Mouse (Mus musculus) brain, embryonic 14.5 days (tissue): ENCODE data around the gene Olfr419. TPM values are rescaled to one million over a fixed set of nuclear protein-coding genes. Genes with fewer than 3 reads are reported as not detected.

Source experiments
- DNase-seq: peaks from one replicate; pipeline ENCODE4 v3.0.0-alpha.2; 2011; ENCODE audit warnings: low read depth
- CTCF ChIP-seq: fragments of 200-500 bp; IDR thresholded peaks from 2 replicates; pipeline ENCODE4 v1.5.1; 2012; ENCODE audit warnings: inconsistent platforms, mild to moderate bottlenecking, moderate library complexity, borderline replicate concordance; ENCODE audit not compliant: insufficient read depth, insufficient read length; ENCODE audit errors: extremely low read depth
- POLR2A ChIP-seq: fragments of 200-500 bp; IDR thresholded peaks from 2 replicates; pipeline ENCODE4 v1.6.1; 2012; ENCODE audit warnings: mild to moderate bottlenecking, inconsistent platforms, borderline replicate concordance; ENCODE audit not compliant: poor library complexity, insufficient read depth, insufficient read length, severe bottlenecking; ENCODE audit errors: extremely low read depth
- polyA plus RNA-seq: library from polyadenylated mRNA; depleted of rRNA; stranded (reverse); fragments of >200 nt; gene quantifications from 2 replicates; pipeline ENCODE4 v1.2.3, GENCODE M21; 2012; rRNA removed

The Olfr419 gene
- polyA plus RNA-seq, 1 experiment, result not detected

DNA sequence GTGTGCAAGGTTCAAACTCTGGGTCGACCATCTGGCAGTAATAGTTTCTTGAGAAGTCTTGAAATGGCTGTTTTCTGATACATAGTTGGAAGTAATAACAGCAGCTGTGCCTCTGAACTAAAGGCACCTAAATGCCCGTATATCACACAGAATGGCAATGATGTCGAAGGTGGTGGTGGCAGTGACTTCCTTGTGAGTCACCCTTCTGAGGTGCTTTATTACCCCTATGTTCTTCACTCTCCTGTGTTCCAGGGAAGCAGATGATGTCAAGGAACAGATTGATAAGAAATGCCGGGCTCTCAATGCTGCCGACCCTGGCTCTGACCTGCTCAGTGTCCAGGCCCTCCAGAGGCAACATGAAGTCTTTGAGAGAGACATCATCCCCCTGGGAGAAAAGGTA lies 39.6 kb downstream of the Olfr419 start:
- TF ChIP-seq POLR2A (no peak), CTCF (no peak)

GRCm38 (mm10) chr1:174204699-174205098 lies 47.2 kb downstream of the Olfr419 start:
- DNase-seq, result no peak
- TF ChIP-seq CTCF (no peak), POLR2A (no peak)

More for the DNA sequence above, 39.6 kb downstream of the Olfr419 start:
- no peak for DNase-seq

Other genes with a start within 250 kb of the Olfr419 start
- not detected in 2 replicates for gene Ifi205, start 220.3 kb downstream of the Olfr419 start, polyA plus RNA-seq
- gene Olfr433, start 211.4 kb downstream of the Olfr419 start, polyA plus RNA-seq, result 0.04 TPM in 1 of 2 replicates, not detected in the other
- gene Olfr432, start 202.9 kb downstream of the Olfr419 start, polyA plus RNA-seq, result not detected in 2 replicates
- not detected in 2 replicates for gene Olfr430, start 185.5 kb downstream of the Olfr419 start, polyA plus RNA-seq
- not detected in 2 replicates for gene Olfr429, start 167.7 kb downstream of the Olfr419 start, polyA plus RNA-seq
- gene Olfr427, start 155.2 kb downstream of the Olfr419 start, polyA plus RNA-seq, result not detected in 2 replicates
- gene Olfr231, start 130.9 kb downstream of the Olfr419 start, polyA plus RNA-seq, result not detected in 2 replicates
- not detected in 2 replicates for gene Olfr424, start 120.5 kb downstream of the Olfr419 start, polyA plus RNA-seq
- gene Olfr420, start 96.4 kb downstream of the Olfr419 start, polyA plus RNA-seq, result not detected in 2 replicates
- 0.03 and 0.11 TPM in 2 replicates for gene Spta1, start 79.3 kb downstream of the Olfr419 start, polyA plus RNA-seq
- gene Mptx1, start 78.5 kb upstream of the Olfr419 start, polyA plus RNA-seq, result not detected in 2 replicates
- not detected in 2 replicates for gene Olfr417, start 113.1 kb upstream of the Olfr419 start, polyA plus RNA-seq
- not detected in 2 replicates for gene Olfr248, start 139.0 kb upstream of the Olfr419 start, polyA plus RNA-seq
- not detected in 2 replicates for gene Olfr414, start 172.0 kb upstream of the Olfr419 start, polyA plus RNA-seq
- gene Olfr220, start 190.0 kb upstream of the Olfr419 start, polyA plus RNA-seq, result not detected in 2 replicates
- 14.0 and 18.3 TPM in 2 replicates for gene Fmn2, start 249.8 kb upstream of the Olfr419 start, polyA plus RNA-seq